Mouse (Mus musculus): ENCODE measurements around the gene Adamtsl5.
A peak's percentile ranks its signal among the peaks of the same experiment; 100 is the strongest.
"Not testable (repeated sequence)": the region's sequence is repeated elsewhere in the genome, so short reads cannot be mapped to it uniquely, and the experiment has no call there.

Gene Adamtsl5

GRCm38 (mm10) chr10:80371411-80371966 is 23.3 kb upstream of the Adamtsl5 start:
- DNase-seq, result peak; percentile 67 to 69

DNA sequence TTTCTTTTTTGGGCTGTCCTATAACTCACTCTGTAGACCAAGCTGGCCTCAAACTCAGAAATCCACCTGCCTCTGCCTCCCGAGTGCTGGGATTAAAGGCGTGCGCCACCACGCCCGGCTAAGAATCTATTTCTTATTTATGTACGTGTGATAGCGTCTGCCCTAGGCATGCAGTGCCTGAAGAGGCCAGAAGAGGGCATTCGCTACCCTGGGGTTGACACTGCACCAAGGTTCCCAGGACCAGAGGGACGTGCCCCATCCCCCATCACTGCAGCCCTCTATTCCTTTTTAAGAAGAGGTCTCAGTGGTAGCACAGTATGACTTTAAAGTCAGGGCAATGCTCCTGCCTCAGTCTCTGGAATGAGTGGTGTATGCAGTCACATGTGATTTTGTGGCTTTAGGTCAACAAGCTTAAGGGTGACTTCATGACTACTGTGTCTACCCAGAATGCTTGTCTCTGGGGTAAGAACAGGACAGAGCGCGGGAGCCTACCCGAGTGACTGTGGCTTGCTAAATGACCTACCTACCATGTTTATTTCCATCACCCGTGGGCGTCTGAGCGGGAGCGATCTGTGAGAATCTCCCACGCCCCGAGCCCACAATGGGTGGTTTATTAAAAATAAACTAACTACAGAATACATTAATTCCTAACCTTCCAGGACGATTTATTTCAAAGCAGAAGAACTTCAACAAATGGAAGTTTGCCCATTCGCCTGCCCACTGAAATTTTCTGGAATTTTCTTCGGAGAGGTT is 22.0 kb upstream of the Adamtsl5 start:
- DNase-seq, result no peak

DNA sequence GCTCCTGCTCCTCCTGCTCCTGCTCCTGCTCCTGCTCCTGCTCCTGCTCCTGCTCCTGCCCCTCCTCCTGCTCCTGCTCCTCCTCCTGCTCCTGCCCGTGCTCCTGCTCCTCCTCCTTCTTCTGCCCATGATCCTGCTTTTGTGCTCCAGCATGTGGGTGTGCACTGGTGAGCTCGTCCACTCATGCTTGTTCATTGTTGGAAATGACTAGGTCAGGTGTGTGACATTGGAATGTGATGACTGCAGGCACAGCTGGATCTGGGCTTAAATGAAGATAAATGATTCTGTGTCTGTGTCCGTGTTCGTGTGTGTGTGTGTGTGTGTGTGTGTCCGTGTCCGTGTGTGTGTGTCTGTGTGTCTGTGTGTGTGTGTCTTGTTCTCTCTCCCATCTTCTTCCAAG is 20.2 kb upstream of the Adamtsl5 start:
- DNase-seq, result no peak

DNA sequence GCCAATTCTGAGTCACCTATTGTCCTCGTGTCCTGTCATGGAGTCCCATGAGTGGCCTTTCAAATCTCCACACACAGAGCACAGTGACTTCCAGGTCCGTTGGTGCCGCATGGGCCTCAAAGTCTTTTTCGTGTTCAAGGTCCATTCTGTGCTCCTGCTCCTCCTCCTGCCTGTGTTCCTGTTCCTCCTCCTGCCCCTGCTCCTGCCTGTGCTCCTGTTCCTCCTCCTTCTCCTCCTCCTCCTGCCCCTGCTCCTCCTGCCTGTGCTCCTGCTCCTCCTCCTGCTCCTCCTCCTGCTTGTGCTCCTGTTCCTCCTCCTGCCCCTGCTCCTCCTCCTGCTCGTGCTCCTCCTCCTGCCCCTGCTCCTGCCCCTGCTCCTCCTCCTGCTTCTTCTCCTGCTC is 19.7 kb upstream of the Adamtsl5 start:
- DNase-seq, result no peak

- DNase-seq, result no peak
Observed at GRCm38 (mm10) chr10:80365736-80366135, 17.5 kb upstream of the Adamtsl5 start.

DNA sequence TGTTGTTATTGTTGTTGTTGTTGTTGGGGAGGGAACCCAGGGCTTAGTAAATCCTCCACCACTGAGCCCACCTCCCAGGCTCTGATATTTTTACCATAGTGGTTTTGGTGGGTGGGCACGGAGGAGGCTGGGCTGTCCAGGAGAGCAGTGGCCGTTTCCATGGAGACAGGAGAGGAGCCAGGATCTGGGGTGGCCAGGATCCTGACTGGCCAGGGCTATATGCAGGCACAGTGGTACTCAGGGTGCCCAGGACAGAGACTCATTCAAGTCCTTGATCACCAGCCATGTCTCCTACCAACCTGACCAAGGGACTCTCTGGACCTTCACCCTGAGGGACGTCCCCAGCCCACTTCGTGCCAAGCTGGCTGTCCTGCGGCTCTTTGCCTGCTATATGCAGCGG is 15.5 kb upstream of the Adamtsl5 start:
- DNase-seq, result no peak

- DNase-seq, result peak; percentile 71 to 81
Observed at GRCm38 (mm10) chr10:80357994-80358639, 9.9 kb upstream of the Adamtsl5 start.

- no peak for DNase-seq
Observed at GRCm38 (mm10) chr10:80357336-80357735, 9.1 kb upstream of the Adamtsl5 start.

GRCm38 (mm10) chr10:80356737-80357136 is 8.5 kb upstream of the Adamtsl5 start:
- no peak for DNase-seq

- DNase-seq, result peak; percentile 69 to 79
Observed at GRCm38 (mm10) chr10:80356001-80356682, 7.9 kb upstream of the Adamtsl5 start, which contains the start of gene Plk5. Plk5 (plus strand) TSS chr10:80356459.

- peak; percentile 71 to 74 for DNase-seq
Observed at GRCm38 (mm10) chr10:80355431-80355830, 7.2 kb upstream of the Adamtsl5 start.

DNA sequence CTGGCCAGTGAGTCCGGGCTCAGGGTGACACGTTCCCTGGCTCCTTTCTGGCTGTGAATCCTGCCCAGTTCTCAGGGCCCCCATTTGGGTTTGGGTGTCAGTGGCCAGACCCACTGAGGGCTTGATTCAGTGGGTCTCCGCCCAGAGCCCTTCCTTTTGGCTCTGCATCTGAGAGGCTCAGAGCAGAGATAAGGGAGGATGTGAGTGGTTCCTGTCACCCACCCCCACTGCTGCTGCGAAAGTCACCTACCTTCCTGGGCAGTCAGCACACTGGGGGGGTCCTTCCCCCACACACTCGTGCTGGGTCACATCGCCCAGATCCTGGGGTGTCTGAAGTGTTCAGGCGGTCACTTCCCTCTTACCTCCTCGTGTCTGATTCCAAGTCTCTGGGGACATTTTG is 4.5 kb upstream of the Adamtsl5 start:
- DNase-seq, result no peak

DNA sequence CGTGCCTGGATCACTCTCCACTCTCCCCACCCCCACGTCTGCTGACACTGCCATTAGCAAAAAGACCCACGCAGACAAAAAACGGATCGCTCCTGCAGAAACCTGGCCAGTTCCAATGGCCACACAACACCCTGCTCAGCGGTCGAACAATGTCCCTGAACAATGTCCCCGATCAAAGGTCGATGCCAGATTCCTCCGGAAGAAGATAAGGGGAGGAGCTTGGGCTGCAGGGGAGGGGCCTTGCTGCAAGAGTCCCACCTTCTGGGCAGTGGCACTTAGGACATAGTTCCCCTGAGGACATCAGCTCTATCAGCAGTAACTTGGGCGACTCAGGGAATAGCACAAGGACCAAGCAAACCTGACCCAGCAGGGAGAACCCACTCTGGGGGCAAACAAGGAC is 3.7 kb upstream of the Adamtsl5 start:
- DNase-seq, result no peak

DNA sequence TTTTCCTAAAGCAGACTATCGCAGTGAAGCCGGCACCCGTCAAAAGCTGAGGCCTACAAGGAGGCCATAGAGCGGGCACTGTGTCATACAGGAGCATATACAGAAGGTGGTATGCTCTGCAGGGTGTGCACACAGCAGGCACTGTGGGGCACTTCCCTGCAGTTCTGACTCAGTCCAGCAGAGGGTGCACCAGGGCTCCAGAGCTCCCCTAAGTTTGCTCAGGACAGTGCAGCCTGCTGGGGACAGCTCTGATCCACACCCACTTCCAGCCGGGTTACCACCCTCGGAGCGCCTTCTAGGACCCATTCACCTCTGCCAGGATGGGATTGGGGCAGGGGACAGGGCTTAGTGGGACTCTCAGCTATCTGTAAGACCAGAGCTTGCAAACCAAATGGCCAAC is 2.1 kb upstream of the Adamtsl5 start:
- DNase-seq, result peak; percentile 88 to 90

DNA sequence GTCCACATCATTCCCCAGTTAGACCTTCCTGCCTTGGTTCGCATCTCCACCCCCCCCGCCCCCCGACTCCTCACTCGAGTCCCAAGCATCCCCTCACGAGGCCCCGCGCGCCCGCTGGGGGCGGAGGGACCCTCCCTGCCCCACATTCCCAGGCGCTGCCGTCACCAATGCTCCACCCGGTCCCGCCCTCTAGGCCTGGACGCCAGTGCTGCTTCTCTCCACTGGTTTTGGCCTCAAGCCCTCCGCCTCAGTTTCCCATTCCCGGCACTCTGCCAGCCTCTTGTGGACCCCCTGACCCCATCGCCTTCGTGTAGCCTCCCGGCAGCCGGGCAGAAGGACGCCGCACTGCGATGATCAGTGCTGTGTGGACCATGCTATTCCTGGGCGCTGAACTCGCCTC is 769 bp upstream of the Adamtsl5 start:
- DNase-seq, result no peak

GRCm38 (mm10) chr10:80347514-80347967 is 671 bp downstream of the Adamtsl5 start:
- no peak for DNase-seq

DNA sequence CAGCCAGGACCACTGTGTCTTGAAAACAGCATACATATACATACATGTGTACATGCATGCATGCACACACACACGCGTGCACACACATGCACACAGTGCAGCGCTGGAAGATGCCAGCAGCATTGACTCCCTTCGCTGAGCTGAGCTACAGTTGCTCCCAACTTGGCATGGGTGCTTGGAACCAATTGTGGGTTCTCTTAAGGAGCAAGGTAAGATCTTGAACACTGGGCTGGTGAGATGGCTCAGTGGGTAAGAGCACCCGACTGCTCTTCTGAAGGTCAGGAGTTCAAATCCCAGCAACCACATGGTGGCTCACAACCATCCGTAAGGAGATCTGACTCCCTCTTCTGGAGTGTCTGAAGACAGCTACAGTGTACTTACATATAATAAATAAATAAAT is 2.3 kb downstream of the Adamtsl5 start:
- DNase-seq, result not testable (repeated sequence)

- no peak for DNase-seq
Observed at GRCm38 (mm10) chr10:80345122-80345521, 3.1 kb downstream of the Adamtsl5 start.

- no peak for DNase-seq
Observed at GRCm38 (mm10) chr10:80344131-80344661, 4.0 kb downstream of the Adamtsl5 start.

- no peak for DNase-seq
Observed at GRCm38 (mm10) chr10:80343425-80343895, 4.8 kb downstream of the Adamtsl5 start.

GRCm38 (mm10) chr10:80342749-80343424 is 5.3 kb downstream of the Adamtsl5 start:
- DNase-seq, result no peak

GRCm38 (mm10) chr10:80342305-80342748 is 5.9 kb downstream of the Adamtsl5 start:
- DNase-seq, result no peak
